Mouse (Mus musculus) limb, embryonic 13.5 days (tissue): Measurements from ENCODE around the gene Hist1h1d. TPM values are rescaled to one million over a fixed set of nuclear protein-coding genes. Genes with fewer than 3 reads are reported as not detected.

Experiments
- ATAC-seq: fragments of 200-750 bp; cut with Nextera tagmentation; 2 replicates; pipeline ENCODE4 v1.8.0; 2017; ENCODE audit warnings: low read depth, moderate number of reproducible peaks, moderate TSS enrichment; ENCODE audit not compliant: low FRiP score
- H3K27ac ChIP-seq: fragments of 300-500 bp; sonication (generic); 2 replicates; pipeline ENCODE4 v1.5.1; 2015; ENCODE audit warnings: inconsistent platforms, mild to moderate bottlenecking, moderate library complexity
- H3K27me3 ChIP-seq: fragments of 300-500 bp; sonication (generic); 2 replicates; pipeline ENCODE4 v1.6.1; 2015; ENCODE audit warnings: mild to moderate bottlenecking, inconsistent platforms
- H3K36me3 ChIP-seq: fragments of 300-500 bp; sonication (generic); 2 replicates; pipeline ENCODE4 v1.6.1; 2015; ENCODE audit warnings: inconsistent platforms, mild to moderate bottlenecking, moderate library complexity
- H3K4me1 ChIP-seq: fragments of 300-500 bp; sonication (generic); 2 replicates; pipeline ENCODE4 v1.6.1; 2015; ENCODE audit warnings: inconsistent platforms
- H3K4me2 ChIP-seq: fragments of 300-500 bp; sonication (generic); replicated peaks from 2 replicates; pipeline ENCODE4 v1.6.1; 2015; ENCODE audit warnings: inconsistent platforms, mild to moderate bottlenecking, moderate library complexity
- H3K4me3 ChIP-seq: fragments of 300-500 bp; sonication (generic); 2 replicates; pipeline ENCODE4 v1.5.1; 2015; ENCODE audit warnings: moderate library complexity, mild to moderate bottlenecking, inconsistent platforms
- H3K9ac ChIP-seq: fragments of 300-500 bp; sonication (generic); 2 replicates; pipeline ENCODE4 v1.6.1; 2015; ENCODE audit warnings: mild to moderate bottlenecking, inconsistent platforms
- H3K9me3 ChIP-seq: fragments of 300-500 bp; sonication (generic); 2 replicates; pipeline ENCODE4 v1.6.1; 2016; ENCODE audit warnings: inconsistent platforms
- WGBS: fragments of 180-500 bp; shearing (Covaris S2); methylation state at CpG from one replicate; pipeline ENCODE4 v1.1.7; 2015; 5-methylcytosine and 5-hydroxymethylcytosine counted together
- polyA plus RNA-seq: library from polyadenylated mRNA; unstranded; fragments of >200 nt; fragmentation: Nextera tagmentation; extraction: Ambion mirVana; gene quantifications from 2 replicates; pipeline ENCODE4 v1.2.1, GENCODE M21; 2015

Hist1h1d gene
- 0.46 and 0.51 TPM in 2 replicates for polyA plus RNA-seq

DNA sequence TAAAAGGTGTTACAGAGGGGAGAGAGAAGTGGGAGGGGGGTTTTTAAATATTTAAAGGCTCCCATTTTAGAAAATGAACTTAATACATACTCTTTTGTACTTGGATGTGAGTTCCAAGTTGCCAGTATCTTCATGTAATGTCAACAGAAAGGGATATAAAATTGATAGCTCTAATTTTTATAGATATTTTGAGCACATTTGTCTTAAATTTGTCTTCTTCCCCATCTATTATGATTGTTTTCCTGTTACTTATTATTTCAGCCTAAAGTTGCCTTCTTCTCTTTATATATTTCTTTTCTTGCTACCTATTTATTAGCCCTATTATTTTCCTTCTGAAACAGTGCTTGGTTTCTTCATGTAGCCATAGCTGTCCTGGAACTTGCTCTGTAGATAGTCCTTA is at the start of gene Hist1h1d:
Gene Hist1h1d, plus strand, starts transcription at position 301 of the 400 bp plus-strand sequence.
- no peak for ATAC-seq
- H3K27me3 ChIP-seq: no peaks in the 10 kb centered on the region
- peaks cover 19% of the 10 kb centered on the region for H3K4me1 ChIP-seq
- H3K36me3 ChIP-seq: no peaks in the 10 kb centered on the region
- H3K9me3 ChIP-seq: no peaks in the 10 kb centered on the region
- 0 out of 2 replicates have a peak within 1 kb of the TSS, but pooled peaks have one; percentile 31 for H3K9ac ChIP-seq
- H3K4me3 ChIP-seq: 0 out of 2 replicates have a peak within 1 kb of the TSS, but pooled peaks have one; percentile 49
- peak within 1 kb of the TSS; percentile 89 for H3K4me2 ChIP-seq
- H3K27ac ChIP-seq: peak within 1 kb of the TSS; percentile 99

DNA sequence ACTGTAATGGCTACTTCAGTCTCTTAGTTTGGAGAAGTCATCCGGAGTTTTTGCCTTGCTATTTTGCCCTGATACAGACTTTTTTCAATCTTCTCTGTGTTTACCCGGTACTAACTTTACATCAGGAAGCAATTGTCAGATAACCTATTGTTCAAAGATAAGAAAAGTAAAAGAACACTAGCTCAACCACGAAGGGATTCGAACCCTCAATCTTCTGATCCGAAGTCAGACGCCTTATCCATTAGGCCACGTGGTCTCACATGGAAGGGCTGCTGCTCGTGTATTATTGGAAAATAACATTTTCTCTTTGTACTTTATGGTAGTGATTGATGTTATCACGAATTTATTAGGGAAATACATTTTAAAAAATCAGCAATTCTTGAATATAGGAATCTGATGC is 49.3 kb upstream of the Hist1h1d start:
- Histone ChIP-seq H3K9ac (no peak overlapping the region), H3K9me3 (no peaks in the 10 kb centered on the region), H3K27ac (no peak overlapping the region), H3K4me2 (peak overlapping the region; percentile 27), H3K4me3 (no peak overlapping the region), H3K36me3 (no peaks in the 10 kb centered on the region), H3K27me3 (no peaks in the 10 kb centered on the region), H3K4me1 (peaks cover 26% of the 10 kb centered on the region)
- ATAC-seq: no peak
- under 1% methylated on average over 9 of the region's 9 CpGs for WGBS

DNA sequence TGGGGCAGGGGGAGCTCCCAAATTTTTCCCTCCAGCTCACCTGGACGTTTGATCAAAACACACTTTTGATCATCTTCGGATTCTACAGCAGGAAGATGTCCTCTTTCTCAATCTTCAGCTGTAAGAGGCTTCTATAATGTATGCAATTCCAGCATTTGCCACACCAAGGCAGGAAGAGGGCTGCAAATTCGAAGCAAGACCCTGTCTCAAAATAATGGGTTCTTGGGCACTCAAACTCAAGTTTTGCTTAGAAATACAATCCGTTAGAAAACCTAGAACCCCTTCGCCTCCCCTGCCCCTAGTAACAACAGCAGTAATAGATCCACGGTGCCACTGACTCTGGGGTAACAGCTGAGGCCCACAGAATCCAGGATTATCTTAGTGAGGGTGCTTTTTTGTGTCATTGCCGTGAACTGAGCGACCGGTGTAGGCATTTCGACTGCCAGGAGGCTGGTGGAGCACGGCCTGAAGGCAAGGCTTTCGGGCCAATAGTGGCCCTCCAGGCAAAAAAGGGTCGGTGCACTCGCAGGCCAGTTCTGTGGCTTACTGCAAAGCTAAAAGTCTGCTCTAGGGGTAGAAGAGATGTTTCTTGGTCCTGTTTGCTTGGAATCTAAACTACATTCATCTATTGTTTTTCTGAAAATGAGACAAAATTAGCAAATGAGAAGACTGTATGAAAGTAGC is 47.3 kb upstream of the Hist1h1d start:
- Histone ChIP-seq H3K36me3 (no peaks in the 10 kb centered on the region), H3K4me1 (peaks cover 18% of the 10 kb centered on the region), H3K9ac (peak overlapping the region; percentile 51), H3K27me3 (no peaks in the 10 kb centered on the region), H3K4me2 (peak overlapping the region; percentile 61), H3K27ac (peak overlapping the region; percentile 28; the same call in 1 of the 2 replicates), H3K9me3 (no peaks in the 10 kb centered on the region), H3K4me3 (peak overlapping the region; percentile 33)
- no peak for ATAC-seq
- 8% methylated on average over 14 of the region's 14 CpGs for WGBS

DNA sequence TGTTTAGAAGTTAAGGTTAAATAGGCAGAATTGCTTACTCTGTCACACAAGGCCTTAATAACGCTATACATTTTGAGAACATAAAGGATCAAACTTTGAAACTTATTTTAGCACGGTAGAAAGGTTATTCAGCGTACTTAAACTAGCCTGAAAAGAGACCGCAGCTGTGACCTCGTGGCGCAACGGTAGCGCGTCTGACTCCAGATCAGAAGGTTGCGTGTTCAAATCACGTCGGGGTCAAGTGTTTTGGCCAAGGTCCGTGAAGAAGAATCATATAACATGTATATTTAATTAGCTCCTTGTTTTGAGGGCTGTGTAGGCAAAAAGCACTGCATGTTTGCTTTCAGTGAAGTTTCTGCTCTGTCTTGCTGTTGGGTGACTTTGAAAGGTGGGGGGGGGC is 46.7 kb upstream of the Hist1h1d start:
- no peaks in the 10 kb centered on the region for H3K36me3 ChIP-seq
- no peaks in the 10 kb centered on the region for H3K9me3 ChIP-seq
- peak overlapping the region; percentile 33 for H3K4me3 ChIP-seq
- peak overlapping the region; percentile 61 for H3K4me2 ChIP-seq
- 8% methylated on average over 13 of the region's 13 CpGs for WGBS
- no peaks in the 10 kb centered on the region for H3K27me3 ChIP-seq
- no peak for ATAC-seq
- H3K27ac ChIP-seq: no peak overlapping the region
- H3K4me1 ChIP-seq: peaks cover 18% of the 10 kb centered on the region
- H3K9ac ChIP-seq: no peak overlapping the region

DNA sequence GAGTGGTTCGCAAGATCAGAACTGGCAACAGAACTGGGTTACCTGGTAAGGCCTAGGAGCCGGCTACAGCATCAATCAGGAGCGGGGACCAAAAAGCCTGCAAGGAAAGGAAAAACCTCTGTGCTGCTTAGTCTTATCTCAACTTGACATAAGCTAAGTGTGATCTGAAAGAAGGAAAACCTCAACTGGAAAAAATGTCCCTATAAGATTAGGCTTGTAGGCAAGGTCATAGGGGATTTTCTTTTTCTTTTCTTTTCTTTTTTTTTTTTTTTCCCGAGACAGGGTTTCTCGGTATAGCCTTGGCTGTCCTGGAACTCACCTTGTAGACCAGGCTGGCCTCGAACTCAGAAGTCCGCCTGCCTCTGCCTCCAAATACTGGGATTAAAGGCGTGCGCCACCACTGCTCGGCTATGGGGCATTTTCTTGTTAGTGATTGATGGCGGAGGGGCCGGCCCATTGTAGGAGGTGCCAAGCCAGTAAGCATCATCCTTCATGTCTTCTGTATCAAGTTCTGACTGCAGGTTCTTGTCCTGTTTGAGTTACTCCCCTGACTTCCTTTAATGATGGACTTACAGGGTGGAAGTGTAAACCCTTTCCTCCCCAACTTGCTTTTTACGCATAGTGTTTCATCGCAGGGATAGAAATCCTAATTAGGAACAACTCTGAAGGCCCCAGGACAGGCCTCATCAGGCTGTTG is 46.1 kb upstream of the Hist1h1d start:
- Histone ChIP-seq H3K4me2 (peak overlapping the region; percentile 61), H3K27me3 (no peaks in the 10 kb centered on the region), H3K27ac (no peak overlapping the region), H3K4me1 (peaks cover 15% of the 10 kb centered on the region), H3K9ac (no peak overlapping the region), H3K36me3 (no peaks in the 10 kb centered on the region), H3K4me3 (no peak overlapping the region), H3K9me3 (no peaks in the 10 kb centered on the region)
- ATAC-seq: no peak
- WGBS: 29% methylated on average over 14 of the region's 14 CpGs

DNA sequence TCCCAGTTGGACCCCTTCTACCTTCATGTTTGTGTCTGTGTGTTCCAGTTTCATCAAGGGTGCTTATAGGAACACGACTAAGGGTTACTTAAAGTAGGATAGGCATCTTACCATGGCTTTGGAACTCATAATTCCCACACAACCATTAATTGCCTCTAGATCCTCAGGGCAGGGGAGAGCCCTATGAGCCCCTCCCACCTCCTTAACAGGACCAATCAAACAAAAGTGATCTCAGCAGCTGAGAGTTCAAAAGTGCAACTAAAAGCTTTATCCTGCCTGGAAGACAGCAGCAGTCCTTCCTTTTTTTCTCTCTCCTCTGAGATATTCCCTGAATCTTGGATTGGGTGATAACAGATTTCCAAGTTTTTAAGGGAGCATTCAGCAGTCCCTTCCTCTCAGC is 42.9 kb upstream of the Hist1h1d start:
- Histone ChIP-seq H3K27me3 (no peaks in the 10 kb centered on the region), H3K9ac (no peak overlapping the region), H3K4me1 (peaks cover 9% of the 10 kb centered on the region), H3K9me3 (no peaks in the 10 kb centered on the region), H3K27ac (no peak overlapping the region), H3K4me3 (no peak overlapping the region), H3K4me2 (no peak overlapping the region), H3K36me3 (no peaks in the 10 kb centered on the region)
- WGBS: 25% methylated on average over 1 of the region's 1 CpGs
- no peak for ATAC-seq

DNA sequence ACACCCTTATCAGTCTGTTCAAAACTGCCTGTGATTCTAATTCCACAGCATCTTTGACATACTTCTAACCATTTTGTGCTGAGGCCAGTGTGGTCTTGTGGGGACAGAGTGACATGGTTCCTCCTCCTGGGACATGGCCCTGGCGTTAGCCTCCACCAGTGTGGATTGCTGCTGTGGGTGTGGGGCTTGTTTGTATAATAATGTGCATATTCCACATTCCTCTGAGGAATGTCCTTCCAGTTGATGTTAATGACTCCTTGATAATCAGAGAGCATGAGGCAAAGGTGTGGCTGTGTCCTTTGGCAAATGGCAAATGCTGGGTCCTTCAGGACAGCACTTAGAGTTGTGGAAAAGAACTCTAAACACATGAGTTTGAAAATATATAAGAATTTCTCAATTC is 39.5 kb upstream of the Hist1h1d start:
- H3K36me3 ChIP-seq: no peaks in the 10 kb centered on the region
- H3K27ac ChIP-seq: no peak overlapping the region
- WGBS: 89% methylated on average over 1 of the region's 1 CpGs
- H3K4me3 ChIP-seq: no peak overlapping the region
- no peaks in the 10 kb centered on the region for H3K9me3 ChIP-seq
- no peaks in the 10 kb centered on the region for H3K27me3 ChIP-seq
- peaks cover 4% of the 10 kb centered on the region; the same call in 1 of the 2 replicates for H3K4me1 ChIP-seq
- no peak for ATAC-seq
- no peak overlapping the region for H3K9ac ChIP-seq
- no peak overlapping the region for H3K4me2 ChIP-seq

DNA sequence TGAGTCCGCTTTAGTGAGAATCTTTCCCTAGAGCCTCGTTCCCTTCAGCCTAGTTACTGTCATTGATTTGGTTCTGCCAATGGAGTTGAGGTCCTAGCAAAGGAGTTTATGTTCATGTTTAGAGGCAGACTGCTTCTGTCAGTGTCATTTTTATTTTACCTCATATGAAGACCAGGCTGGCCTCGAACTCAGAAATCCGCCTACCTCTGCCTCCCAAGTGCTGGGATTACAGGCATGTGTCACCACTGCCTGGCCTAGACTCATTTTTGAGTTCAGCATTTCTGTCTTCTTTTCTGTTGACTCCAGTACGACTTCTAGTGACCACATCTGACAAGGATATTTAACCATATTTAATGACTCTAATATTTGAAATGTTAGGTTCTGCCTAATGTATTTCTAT is 37.8 kb upstream of the Hist1h1d start:
- no peak for ATAC-seq
- no peaks in the 10 kb centered on the region for H3K27me3 ChIP-seq
- WGBS: 82% methylated on average over 5 of the region's 5 CpGs

DNA sequence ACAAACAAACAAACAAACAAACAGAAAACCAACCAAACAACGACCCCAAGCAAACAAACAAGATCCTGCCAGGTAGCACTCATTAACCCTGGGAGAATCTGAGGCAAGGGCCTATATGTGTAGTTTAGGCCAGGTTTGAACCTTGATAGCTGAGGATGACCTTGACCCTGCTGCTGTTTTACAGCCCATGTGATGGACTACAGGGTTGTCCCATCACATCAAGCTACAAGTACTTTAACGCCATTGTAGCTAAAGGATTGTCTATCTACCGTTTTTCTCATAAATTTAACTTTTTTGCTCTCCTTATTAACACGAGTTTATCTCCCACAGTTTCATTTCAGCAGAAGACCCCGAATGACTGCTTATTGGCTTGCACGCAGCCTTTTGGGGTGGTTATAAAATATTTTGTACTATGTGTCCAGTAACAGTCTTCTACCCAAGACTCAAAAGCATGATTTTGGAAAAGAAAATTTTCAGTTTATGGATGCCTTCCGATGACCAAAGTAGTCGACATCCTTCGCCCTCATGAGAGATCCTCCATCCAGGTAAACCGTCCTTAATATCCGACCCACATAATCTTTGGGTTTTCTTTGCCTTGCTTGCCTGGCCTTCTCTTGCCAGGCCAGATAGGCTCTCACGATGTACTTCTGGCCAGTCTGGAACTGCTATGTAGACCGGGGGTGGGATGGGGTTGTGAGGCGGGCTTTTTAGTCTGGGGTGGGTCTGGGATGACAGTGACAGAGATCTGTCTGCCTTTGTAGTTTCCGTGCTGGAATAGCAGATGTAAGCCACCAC is 37.0 kb upstream of the Hist1h1d start:
- H3K9me3 ChIP-seq: no peaks in the 10 kb centered on the region
- H3K4me2 ChIP-seq: peak overlapping the region; percentile 65
- ATAC-seq: no peak
- peaks cover 4% of the 10 kb centered on the region; the same call in 1 of the 2 replicates for H3K4me1 ChIP-seq
- H3K9ac ChIP-seq: peak overlapping the region; percentile 50; the same call in 1 of the 2 replicates
- WGBS: 52% methylated on average over 15 of the region's 15 CpGs
- H3K27ac ChIP-seq: peak overlapping the region; percentile 33; the same call in 1 of the 2 replicates
- no peaks in the 10 kb centered on the region for H3K36me3 ChIP-seq
- H3K4me3 ChIP-seq: peak overlapping the region; percentile 53
- no peaks in the 10 kb centered on the region for H3K27me3 ChIP-seq

More for the DNA sequence above, 37.8 kb upstream of the Hist1h1d start:
- H3K9me3 ChIP-seq: no peaks in the 10 kb centered on the region
- H3K4me3 ChIP-seq: no peak overlapping the region
- H3K4me1 ChIP-seq: peaks cover 4% of the 10 kb centered on the region; the same call in 1 of the 2 replicates
- no peaks in the 10 kb centered on the region for H3K36me3 ChIP-seq
- H3K27ac ChIP-seq: no peak overlapping the region
- no peak overlapping the region for H3K9ac ChIP-seq
- no peak overlapping the region for H3K4me2 ChIP-seq

DNA sequence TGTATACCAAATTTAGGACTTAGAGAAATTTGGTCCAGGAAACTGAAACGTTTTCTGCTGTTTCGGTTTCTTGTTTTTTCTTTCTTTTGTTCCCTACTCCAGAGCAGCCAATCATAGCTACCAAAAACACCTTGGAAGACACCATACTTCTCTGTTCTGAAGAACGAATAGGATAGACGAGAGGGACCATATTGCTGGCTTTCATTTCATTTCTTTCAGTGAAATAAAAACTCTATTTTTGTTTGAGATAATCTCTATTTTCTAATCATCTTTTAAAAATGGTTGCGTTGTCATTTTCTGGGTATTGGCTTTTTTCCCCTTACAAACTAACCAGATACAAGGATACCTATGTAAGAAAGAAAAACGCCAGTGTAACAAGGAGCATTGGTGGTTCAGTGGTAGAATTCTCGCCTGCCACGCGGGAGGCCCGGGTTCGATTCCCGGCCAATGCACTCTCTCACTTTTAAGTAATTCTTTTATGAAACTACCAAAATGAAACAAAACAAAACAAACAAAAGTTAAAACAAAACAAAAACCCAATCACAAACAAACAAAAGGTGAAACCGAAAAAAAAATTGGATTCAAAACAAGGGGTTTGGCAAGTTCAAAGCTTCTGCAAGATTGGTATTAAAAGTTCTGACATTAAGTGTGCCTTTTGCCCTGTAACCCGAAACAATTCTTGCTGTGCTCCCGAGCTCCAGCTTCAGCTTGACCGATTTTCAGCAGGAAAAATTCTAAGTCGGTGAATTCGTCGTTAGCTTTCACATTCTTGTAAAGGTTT is 36.0 kb upstream of the Hist1h1d start:
- Histone ChIP-seq H3K4me2 (peak overlapping the region; percentile 68), H3K27ac (peak overlapping the region; percentile 85), H3K27me3 (no peaks in the 10 kb centered on the region), H3K4me1 (peaks cover 4% of the 10 kb centered on the region; the same call in 1 of the 2 replicates), H3K9me3 (no peaks in the 10 kb centered on the region), H3K36me3 (no peaks in the 10 kb centered on the region), H3K4me3 (peak overlapping the region; percentile 53), H3K9ac (peak overlapping the region; percentile 66)
- ATAC-seq: peak; percentile 73; the same call in 1 of the 2 replicates
- under 1% methylated on average over 19 of the region's 19 CpGs for WGBS

DNA sequence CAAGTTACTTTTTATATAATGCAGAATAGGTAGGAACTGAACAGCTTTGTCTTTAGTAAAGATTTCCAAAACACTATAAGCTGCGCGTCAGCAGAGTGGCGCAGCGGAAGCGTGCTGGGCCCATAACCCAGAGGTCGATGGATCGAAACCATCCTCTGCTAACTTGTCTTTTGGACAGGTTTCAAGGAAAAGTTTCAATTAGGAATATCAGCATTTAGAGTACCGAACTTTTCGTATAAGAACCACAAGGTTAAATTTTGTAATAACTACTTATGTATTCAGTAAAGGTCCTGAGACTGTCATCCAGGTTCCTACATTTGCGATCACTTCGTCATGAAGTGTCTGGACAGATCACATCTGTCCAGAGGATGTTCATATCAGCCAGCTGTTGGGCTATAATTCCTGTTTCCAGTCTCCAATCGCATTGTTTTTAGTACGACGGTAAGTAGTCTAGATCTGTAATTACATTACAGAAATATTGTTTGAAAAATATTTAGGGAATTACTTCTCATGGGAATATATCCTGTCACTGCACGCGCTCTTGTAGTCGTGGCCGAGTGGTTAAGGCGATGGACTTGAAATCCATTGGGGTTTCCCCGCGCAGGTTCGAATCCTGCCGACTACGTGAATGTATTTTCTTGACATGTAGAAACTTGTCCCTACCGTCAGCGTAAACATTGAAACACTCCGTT is 35.3 kb upstream of the Hist1h1d start:
- Histone ChIP-seq H3K36me3 (no peaks in the 10 kb centered on the region), H3K9me3 (no peaks in the 10 kb centered on the region), H3K27me3 (no peaks in the 10 kb centered on the region), H3K4me1 (peaks cover 4% of the 10 kb centered on the region; the same call in 1 of the 2 replicates), H3K27ac (peak overlapping the region; percentile 85), H3K4me3 (peak overlapping the region; percentile 53), H3K4me2 (peak overlapping the region; percentile 68), H3K9ac (peak overlapping the region; percentile 66)
- peak; percentile 87 for ATAC-seq
- WGBS: under 1% methylated on average over 27 of the region's 27 CpGs
